8 mouse cellular contexts compared by ENCODE assay signal in the genomic region with DNA sequence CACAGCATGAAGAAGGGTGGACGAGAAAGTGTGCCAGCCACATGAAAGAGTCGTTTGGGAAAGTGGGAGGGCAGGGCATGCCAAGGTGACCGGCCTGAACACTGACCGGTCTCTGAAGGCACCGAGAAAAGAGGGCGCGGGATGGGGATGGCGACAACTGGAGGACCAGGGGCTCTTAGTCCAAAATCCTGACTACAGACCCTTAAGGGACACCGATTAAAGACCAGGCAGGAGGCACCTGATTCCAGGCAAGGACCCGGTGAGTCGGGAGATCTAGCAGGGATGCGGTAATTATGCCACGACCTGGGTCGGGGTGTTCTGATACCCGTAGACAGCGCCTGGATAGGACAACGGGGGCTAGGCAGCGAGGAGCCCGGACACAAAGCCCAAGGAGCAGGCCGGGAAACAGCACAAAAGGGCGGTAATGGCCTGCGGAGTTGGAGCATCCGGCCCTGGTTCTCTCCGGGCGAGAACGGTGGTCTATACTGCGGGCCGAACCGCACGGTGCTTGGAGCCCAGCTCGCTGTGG. TPM values are rescaled to one million over a fixed set of nuclear protein-coding genes. Genes with fewer than 3 reads are reported as not detected.
DNase-seq lines count a peak whose midpoint lies in the region; ATAC-seq lines count a peak whose summit lies in the region.

No protein-coding gene starts in this region.

- intact Hi-C loops in left cerebral cortex, postnatal 14 days (cut with DNase I): loop anchor here (1.0 kb wide), 1 partner anchor 42 kb away; no protein-coding TSS in a partner anchor

- under 1% methylated on average over 31 of the region's 31 CpGs for WGBS in heart, embryonic 10.5 days
- 0% methylated on average over 31 of the region's 31 CpGs for WGBS in embryonic facial prominence, embryonic 15.5 days
- WGBS in intestine, embryonic 16.5 days: under 1% methylated on average over 31 of the region's 31 CpGs
- WGBS in midbrain, embryonic 11.5 days: 0% methylated on average over 31 of the region's 31 CpGs

- 0 out of 2 replicates have a peak, but pooled peaks cover 3% of the 10 kb centered on the region for H3K27me3 ChIP-seq in heart, embryonic 10.5 days (ENCODE audit: insufficient read depth, poor library complexity, severe bottlenecking)
- H3K27me3 ChIP-seq in embryonic facial prominence, embryonic 15.5 days: no peaks in the 10 kb centered on the region
- no peaks in the 10 kb centered on the region for H3K27me3 ChIP-seq in intestine, embryonic 16.5 days (replicated peaks; ENCODE audit: control insufficient read depth, insufficient read depth, low read length)
- H3K27me3 ChIP-seq in midbrain, embryonic 11.5 days (ENCODE audit: control insufficient read depth, insufficient read depth, low read length): no peaks in the 10 kb centered on the region

- H3K9me3 ChIP-seq in heart, embryonic 10.5 days: no peaks in the 10 kb centered on the region
- no peaks in the 10 kb centered on the region for H3K9me3 ChIP-seq in ES-E14 (ENCODE audit: control insufficient read depth, insufficient read depth, low read depth, low read length)
- no peaks in the 10 kb centered on the region for H3K9me3 ChIP-seq in embryonic facial prominence, embryonic 15.5 days (replicated peaks)
- no peaks in the 10 kb centered on the region for H3K9me3 ChIP-seq in intestine, embryonic 16.5 days (ENCODE audit: control insufficient read depth, low read length)
- H3K9me3 ChIP-seq in midbrain, embryonic 11.5 days (ENCODE audit: control insufficient read depth, low read length): no peaks in the 10 kb centered on the region

- in situ Hi-C loops in ES-E14 (cut with MboI; ENCODE audit: low sequenced_read_pairs in 2 of 2, unreplicated experiment in 2 of 2): no loop called here

- H3K9ac ChIP-seq in ES-E14 (ENCODE audit: insufficient read depth, low read depth, low read length, poor library complexity, severe bottlenecking): peak overlapping the region; percentile 85
- H3K9ac ChIP-seq in embryonic facial prominence, embryonic 15.5 days: peak overlapping the region; percentile 63
- peak overlapping the region; percentile 83 for H3K9ac ChIP-seq in intestine, embryonic 16.5 days (ENCODE audit: low read depth, low read length)
- peak overlapping the region; percentile 95 for H3K9ac ChIP-seq in midbrain, embryonic 11.5 days (ENCODE audit: low read length)

- peak overlapping the region; percentile 95 for H3K27ac ChIP-seq in heart, embryonic 10.5 days
- peak overlapping the region; percentile 55 for H3K27ac ChIP-seq in ES-E14 (ENCODE audit: insufficient read depth, low read depth, low read length, poor library complexity, severe bottlenecking)
- peak overlapping the region; percentile 86 for H3K27ac ChIP-seq in embryonic facial prominence, embryonic 15.5 days (replicated peaks)
- peak overlapping the region; percentile 54 for H3K27ac ChIP-seq in intestine, embryonic 16.5 days (ENCODE audit: low read length)
- H3K27ac ChIP-seq in midbrain, embryonic 11.5 days (ENCODE audit: low read depth, low read length): peak overlapping the region; percentile 86

- peak; percentile 83 for DNase-seq in heart, embryonic 10.5 days (ENCODE audit: low spot score)
- DNase-seq in heart, adult 8-10 months (ENCODE audit: low spot score): no peak
- DNase-seq in ES-E14 (ENCODE audit: low read depth, low spot score): no peak
- DNase-seq in midbrain, embryonic 11.5 days (ENCODE audit: low spot score, missing footprints): peak; percentile 95
- DNase-seq in gastrocnemius, adult 8-10 months (ENCODE audit: low spot score in 2 of 2): no peak
- DNase-seq in left cerebral cortex, postnatal 14 days (ENCODE audit: low spot score in 2 of 2): no peak

- 0 out of 2 replicates have a peak, but pooled peaks have one; percentile 3 for ATAC-seq in embryonic facial prominence, embryonic 15.5 days (ENCODE audit: insufficient number of reproducible peaks, low FRiP score, low TSS enrichment, low read depth)
- ATAC-seq in intestine, embryonic 16.5 days: peak; percentile 17; the same call in 1 of the 2 replicates
- peak; percentile 20; the same call in 1 of the 2 replicates for ATAC-seq in midbrain, embryonic 11.5 days (ENCODE audit: low FRiP score)

- H3K4me2 ChIP-seq in embryonic facial prominence, embryonic 15.5 days (replicated peaks): peak overlapping the region; percentile 99
- H3K4me2 ChIP-seq in intestine, embryonic 16.5 days (ENCODE audit: low read depth, low read length): peak overlapping the region; percentile 82
- peak overlapping the region; percentile 99 for H3K4me2 ChIP-seq in midbrain, embryonic 11.5 days

- peak overlapping the region; percentile 84 for H3K4me3 ChIP-seq in heart, embryonic 10.5 days
- peak overlapping the region; percentile 91 to 93 for H3K4me3 ChIP-seq in ES-E14 (ENCODE audit: insufficient read depth in 1 of 2, low read depth in 1 of 2, low read length in 2 of 2, poor library complexity in 1 of 2, severe bottlenecking in 1 of 2)
- peak overlapping the region; percentile 64 for H3K4me3 ChIP-seq in embryonic facial prominence, embryonic 15.5 days (replicated peaks)
- H3K4me3 ChIP-seq in intestine, embryonic 16.5 days (ENCODE audit: low read length): peak overlapping the region; percentile 72
- peak overlapping the region; percentile 74 for H3K4me3 ChIP-seq in midbrain, embryonic 11.5 days (ENCODE audit: low read depth, low read length)

- peaks cover 32% of the 10 kb centered on the region for H3K4me1 ChIP-seq in heart, embryonic 10.5 days
- peaks cover 4 to 5% of the 10 kb centered on the region in 2 experiments; a peak in 2 of 4 replicates for H3K4me1 ChIP-seq in ES-E14 (ENCODE audit: control insufficient read depth in 2 of 2, insufficient read depth in 2 of 2, low read length in 2 of 2, poor library complexity in 1 of 2)
- peaks cover 18% of the 10 kb centered on the region for H3K4me1 ChIP-seq in embryonic facial prominence, embryonic 15.5 days
- peaks cover 17% of the 10 kb centered on the region for H3K4me1 ChIP-seq in intestine, embryonic 16.5 days (ENCODE audit: control insufficient read depth, insufficient read depth, low read length)
- H3K4me1 ChIP-seq in midbrain, embryonic 11.5 days (ENCODE audit: control insufficient read depth, insufficient read depth, low read length): peaks cover 5% of the 10 kb centered on the region

- H3K36me3 ChIP-seq in heart, embryonic 10.5 days: peaks cover 8% of the 10 kb centered on the region; the same call in 1 of the 2 replicates
- no peaks in the 10 kb centered on the region; the same call in 1 of the 2 replicates for H3K36me3 ChIP-seq in ES-E14 (ENCODE audit: control insufficient read depth, insufficient read depth, low read length, poor library complexity, severe bottlenecking)
- no peaks in the 10 kb centered on the region for H3K36me3 ChIP-seq in embryonic facial prominence, embryonic 15.5 days
- no peaks in the 10 kb centered on the region for H3K36me3 ChIP-seq in intestine, embryonic 16.5 days (ENCODE audit: control insufficient read depth, insufficient read depth, low read length)
- no peaks in the 10 kb centered on the region for H3K36me3 ChIP-seq in midbrain, embryonic 11.5 days (ENCODE audit: control insufficient read depth, insufficient read depth, low read length)

RNA-seq across cellular contexts. Expression of a gene that starts 0.6 kb away (rescaled TPM):
- polyA plus RNA-seq in heart, embryonic 10.5 days (2016; fragmentation: Nextera tagmentation; extraction: Ambion mirVana): 5.5 and 6.4 TPM in 2 replicates
- total RNA-seq in heart, adult 8-10 months (2022): 10 to 100 TPM; 13.2 to 22.8 (median 20.1) TPM
- 24.8 and 32.5 TPM in 2 replicates for total RNA-seq in ES-E14 (2012; rRNA removed)
- polyA plus RNA-seq in embryonic facial prominence, embryonic 15.5 days (2015; fragmentation: Nextera tagmentation; extraction: Ambion mirVana): 5.5 and 5.7 TPM in 2 replicates
- polyA plus RNA-seq in intestine, embryonic 16.5 days (2015; fragmentation: Nextera tagmentation; extraction: Ambion mirVana): 22.0 and 27.7 TPM in 2 replicates
- polyA plus RNA-seq in midbrain, embryonic 11.5 days (2014; fragmentation: Nextera tagmentation; extraction: Ambion mirVana): 3.3 and 3.7 TPM in 2 replicates
- total RNA-seq in gastrocnemius, adult 8-10 months (2022): 10 to 100 TPM; 22.0 to 28.2 (median 24.4) TPM
- 10 to 100 TPM; 53.0 to 61.5 TPM for total RNA-seq in left cerebral cortex, postnatal 14 days (2021)

RNA-seq across cellular contexts. Expression of a gene that starts 17.6 kb away (rescaled TPM):
- polyA plus RNA-seq in heart, embryonic 10.5 days (2016; fragmentation: Nextera tagmentation; extraction: Ambion mirVana): 13.6 and 15.8 TPM in 2 replicates
- 1 to 10 TPM; 6.3 to 8.5 (median 7.4) TPM for total RNA-seq in heart, adult 8-10 months (2022)
- 3.1 and 4.3 TPM in 2 replicates for total RNA-seq in ES-E14 (2012; rRNA removed)
- polyA plus RNA-seq in embryonic facial prominence, embryonic 15.5 days (2015; fragmentation: Nextera tagmentation; extraction: Ambion mirVana): 8.0 and 8.1 TPM in 2 replicates
- 5.6 and 6.0 TPM in 2 replicates for polyA plus RNA-seq in intestine, embryonic 16.5 days (2015; fragmentation: Nextera tagmentation; extraction: Ambion mirVana)
- 2.9 and 3.4 TPM in 2 replicates for polyA plus RNA-seq in midbrain, embryonic 11.5 days (2014; fragmentation: Nextera tagmentation; extraction: Ambion mirVana)
- 1 to 10 TPM; 1.6 to 2.8 (median 2.1) TPM for total RNA-seq in gastrocnemius, adult 8-10 months (2022)
- 1 to 10 TPM; 3.0 to 3.3 TPM for total RNA-seq in left cerebral cortex, postnatal 14 days (2021)

RNA-seq across cellular contexts. Expression of a gene that starts 21.0 kb away (rescaled TPM):
- 0.76 and 0.78 TPM in 2 replicates for polyA plus RNA-seq in heart, embryonic 10.5 days (2016; fragmentation: Nextera tagmentation; extraction: Ambion mirVana)
- 10 to 100 TPM; 47.8 to 61.5 (median 56.2) TPM for total RNA-seq in heart, adult 8-10 months (2022)
- total RNA-seq in ES-E14 (2012; rRNA removed): 0.79 and 0.89 TPM in 2 replicates
- polyA plus RNA-seq in embryonic facial prominence, embryonic 15.5 days (2015; fragmentation: Nextera tagmentation; extraction: Ambion mirVana): 0.73 and 1.0 TPM in 2 replicates
- 2.4 and 2.7 TPM in 2 replicates for polyA plus RNA-seq in intestine, embryonic 16.5 days (2015; fragmentation: Nextera tagmentation; extraction: Ambion mirVana)
- polyA plus RNA-seq in midbrain, embryonic 11.5 days (2014; fragmentation: Nextera tagmentation; extraction: Ambion mirVana): 0.53 and 0.72 TPM in 2 replicates
- total RNA-seq in gastrocnemius, adult 8-10 months (2022): 10 to 100 TPM; 28.7 to 34.0 (median 30.9) TPM
- total RNA-seq in left cerebral cortex, postnatal 14 days (2021): 1 to 10 TPM; 2.0 to 2.5 TPM

RNA-seq across cellular contexts. Expression of a gene that starts 44.3 kb away (rescaled TPM):
- polyA plus RNA-seq in heart, embryonic 10.5 days (2016; fragmentation: Nextera tagmentation; extraction: Ambion mirVana): 49.2 and 53.7 TPM in 2 replicates
- total RNA-seq in heart, adult 8-10 months (2022): 10 to 100 TPM; 92.4 to 99.5 (median 94.6) TPM
- total RNA-seq in ES-E14 (2012; rRNA removed): 256 and 338 TPM in 2 replicates
- polyA plus RNA-seq in embryonic facial prominence, embryonic 15.5 days (2015; fragmentation: Nextera tagmentation; extraction: Ambion mirVana): 51.7 and 52.5 TPM in 2 replicates
- polyA plus RNA-seq in intestine, embryonic 16.5 days (2015; fragmentation: Nextera tagmentation; extraction: Ambion mirVana): 34.8 and 36.3 TPM in 2 replicates
- polyA plus RNA-seq in midbrain, embryonic 11.5 days (2014; fragmentation: Nextera tagmentation; extraction: Ambion mirVana): 94.9 and 100.0 TPM in 2 replicates
- 10 to 100 TPM; 73.7 to 90.1 (median 78.3) TPM for total RNA-seq in gastrocnemius, adult 8-10 months (2022)
- total RNA-seq in left cerebral cortex, postnatal 14 days (2021): 100 to 1,000 TPM; 115 to 116 TPM

RNA-seq across cellular contexts. Expression of a gene that starts 57.0 kb away (rescaled TPM):
- 56.1 and 80.1 TPM in 2 replicates for polyA plus RNA-seq in heart, embryonic 10.5 days (2016; fragmentation: Nextera tagmentation; extraction: Ambion mirVana)
- 100 to 1,000 TPM in 3 of 4 experiments, 10 to 100 TPM in 1; 89.5 to 110 (median 105) TPM for total RNA-seq in heart, adult 8-10 months (2022)
- 31.3 and 40.3 TPM in 2 replicates for total RNA-seq in ES-E14 (2012; rRNA removed)
- polyA plus RNA-seq in embryonic facial prominence, embryonic 15.5 days (2015; fragmentation: Nextera tagmentation; extraction: Ambion mirVana): 73.0 and 79.3 TPM in 2 replicates
- polyA plus RNA-seq in intestine, embryonic 16.5 days (2015; fragmentation: Nextera tagmentation; extraction: Ambion mirVana): 84.2 and 98.1 TPM in 2 replicates
- 87.9 and 90.7 TPM in 2 replicates for polyA plus RNA-seq in midbrain, embryonic 11.5 days (2014; fragmentation: Nextera tagmentation; extraction: Ambion mirVana)
- total RNA-seq in gastrocnemius, adult 8-10 months (2022): 100 to 1,000 TPM; 153 to 214 (median 207) TPM
- total RNA-seq in left cerebral cortex, postnatal 14 days (2021): 100 to 1,000 TPM; 336 to 338 TPM

Comparison
In these comparisons a context has a peak if more than half of its experiments do, and no peak if none do; other contexts are left out.
1. DNase-seq: peak in heart, embryonic 10.5 days (single experiment) and midbrain, embryonic 11.5 days (single experiment); none in heart, adult 8-10 months (single experiment), ES-E14 (single experiment), gastrocnemius, adult 8-10 months (0 of 2) and left cerebral cortex, postnatal 14 days (0 of 2).
2. RNA of a gene that starts 21.0 kb away (total RNA-seq): 47.8 to 61.5 TPM in heart, adult 8-10 months and 28.7 to 34.0 TPM in gastrocnemius, adult 8-10 months; 2.0 to 2.5 TPM in left cerebral cortex, postnatal 14 days and 0.79 to 0.89 TPM in ES-E14; every median in the first group is over 4 times any median in the second.
3. Peak in every context shown above with its lines, with median percentiles within 50 percentile points of each other: H3K27ac ChIP-seq, H3K4me3 ChIP-seq, H3K9ac ChIP-seq, ATAC-seq and H3K4me2 ChIP-seq.